Mouse (Mus musculus): ENCODE data around the gene Hspd1. TPM values are rescaled to one million over a fixed set of nuclear protein-coding genes. Genes with fewer than 3 reads are reported as not detected.
A peak's percentile ranks its signal among the peaks of the same experiment; 100 is the strongest.
"Not testable (repeated sequence)": the region's sequence is repeated elsewhere in the genome, so short reads cannot be mapped to it uniquely, and the experiment has no call there.

The Hspd1 gene
- polyA plus RNA-seq, 1 experiment: 84.3 TPM

DNA sequence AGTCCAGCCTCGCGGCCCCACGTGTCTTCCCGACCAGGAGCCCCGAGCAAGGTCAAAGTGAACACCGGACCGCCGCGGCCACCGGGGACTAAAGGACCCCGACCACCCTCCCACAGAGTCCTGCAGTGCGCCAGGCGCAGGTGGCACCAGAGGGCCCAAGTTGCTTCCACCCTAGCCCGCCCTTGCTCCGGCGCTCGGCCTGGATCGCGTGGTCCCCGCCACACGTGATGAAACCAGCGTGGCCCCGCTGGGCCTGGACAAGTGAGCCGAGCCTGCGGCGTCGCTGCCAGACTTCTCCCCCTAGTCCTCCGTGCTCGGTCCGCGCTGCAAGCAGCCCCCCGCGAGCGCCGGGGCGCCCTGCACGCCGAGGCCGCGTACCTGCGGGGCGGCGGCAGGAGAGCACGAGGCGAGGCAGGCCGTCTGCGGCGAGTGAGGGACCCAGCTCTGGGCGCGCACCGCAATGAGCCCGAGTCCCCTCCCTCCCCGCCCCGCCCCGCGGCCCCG is 590 bp downstream of the Hspd1 start:
- DNase-seq (ENCODE audit: low spot score): no peak

GRCm38 (mm10) chr1:55086868-55087400 is 1.1 kb downstream of the Hspd1 start:
- DNase-seq (ENCODE audit: low spot score): no peak

DNA sequence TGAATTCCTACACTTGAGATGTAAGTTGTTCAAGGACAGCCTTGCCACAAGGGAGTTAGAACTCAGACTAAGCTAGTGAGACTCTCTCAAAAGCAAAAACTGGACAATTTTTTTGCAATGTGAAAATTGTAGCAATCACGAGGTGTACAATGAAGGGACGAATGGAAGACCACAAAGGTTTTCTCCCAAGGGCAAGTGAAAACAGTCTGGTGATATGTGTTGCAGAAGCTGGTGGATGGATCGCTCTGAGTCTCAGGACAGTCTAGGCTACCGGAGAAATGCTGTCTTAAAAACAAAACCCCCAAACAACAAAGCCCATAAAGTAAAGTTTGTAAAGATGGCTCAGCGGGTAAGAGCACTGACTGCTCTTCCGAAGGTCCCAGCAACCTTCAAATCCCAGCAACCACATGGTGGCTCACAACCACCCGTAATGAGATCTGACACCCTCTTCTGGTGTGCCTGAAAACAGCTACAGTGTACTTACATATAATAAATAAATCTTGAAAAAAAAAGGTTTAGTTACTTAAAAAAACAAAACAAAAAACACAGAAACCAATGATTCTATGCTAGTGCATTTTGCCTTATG is 2.2 kb downstream of the Hspd1 start:
- DNase-seq (ENCODE audit: low spot score): no peak

GRCm38 (mm10) chr1:55082106-55082505 is 5.9 kb downstream of the Hspd1 start:
- no peak for DNase-seq (ENCODE audit: low spot score)

DNA sequence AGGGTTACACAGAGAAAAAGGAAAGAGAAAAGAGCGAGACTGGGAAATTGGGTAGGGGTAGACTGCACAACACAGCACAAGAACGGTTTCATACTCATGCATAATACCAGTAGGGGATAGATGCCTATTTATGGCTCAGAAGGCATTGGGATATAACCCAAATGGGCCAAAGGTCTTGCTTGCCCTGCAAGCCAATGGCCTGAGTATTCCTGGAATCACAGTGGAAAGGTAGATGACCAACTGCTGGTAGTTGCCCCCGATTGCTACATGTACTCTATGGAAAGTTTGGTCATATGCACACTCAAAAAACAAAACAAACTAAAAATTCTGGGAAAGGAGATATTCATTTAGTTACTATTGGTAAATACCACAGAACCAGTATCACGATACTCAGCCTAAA is 8.4 kb downstream of the Hspd1 start:
- no peak for DNase-seq (ENCODE audit: low spot score)

DNA sequence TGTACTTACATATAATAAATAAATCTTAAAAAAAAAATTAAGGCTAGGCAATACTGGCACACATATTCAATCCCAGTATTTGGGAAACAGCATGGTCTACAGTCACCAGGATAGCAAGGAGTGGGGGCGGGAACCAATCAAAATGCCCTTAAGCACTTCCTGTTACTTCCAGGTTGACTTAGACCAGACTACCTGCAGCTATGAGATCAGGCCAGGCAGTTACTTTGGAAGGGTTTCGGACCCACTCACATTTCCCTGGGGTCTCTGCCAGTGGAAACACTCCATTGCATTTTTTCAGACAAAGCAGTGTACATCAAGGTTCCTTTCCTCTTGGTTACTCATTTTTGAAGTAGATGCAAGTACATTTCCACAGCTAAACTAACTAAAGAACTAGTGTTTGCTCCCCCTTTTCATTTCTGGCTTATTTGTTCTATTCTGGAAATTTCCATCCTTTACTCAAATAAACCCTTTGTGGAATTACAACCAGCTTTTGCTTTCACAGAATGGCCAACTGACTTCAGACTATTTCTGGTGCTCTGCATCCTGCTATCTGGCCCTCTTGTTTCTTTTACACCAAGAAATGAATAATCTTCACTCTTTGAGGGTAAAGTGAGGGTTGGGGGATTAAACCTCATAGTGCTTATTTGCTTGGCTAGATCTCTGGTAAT is 11.1 kb downstream of the Hspd1 start:
- DNase-seq (ENCODE audit: low spot score): no peak

DNA sequence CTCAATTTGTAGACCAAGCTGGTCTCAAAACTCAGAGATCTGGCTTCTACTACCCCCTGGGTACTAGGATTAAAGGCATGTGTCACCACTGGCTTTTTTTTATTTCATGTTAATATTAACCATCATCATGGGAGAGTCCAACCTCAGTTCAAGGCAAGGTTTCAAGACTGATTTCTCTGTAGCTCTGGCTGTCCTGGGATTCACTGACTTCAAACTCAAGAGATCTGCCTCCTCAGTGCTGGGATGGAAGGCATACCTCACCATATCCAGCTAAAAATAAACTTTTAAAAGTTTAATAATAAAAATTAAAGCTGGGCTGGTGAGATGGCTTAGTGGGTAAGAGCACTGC is 11.7 kb downstream of the Hspd1 start:
- DNase-seq (ENCODE audit: low spot score): no peak

- DNase-seq (ENCODE audit: low spot score): no peak
Observed at GRCm38 (mm10) chr1:55075652-55076394, 12.2 kb downstream of the Hspd1 start.

DNA sequence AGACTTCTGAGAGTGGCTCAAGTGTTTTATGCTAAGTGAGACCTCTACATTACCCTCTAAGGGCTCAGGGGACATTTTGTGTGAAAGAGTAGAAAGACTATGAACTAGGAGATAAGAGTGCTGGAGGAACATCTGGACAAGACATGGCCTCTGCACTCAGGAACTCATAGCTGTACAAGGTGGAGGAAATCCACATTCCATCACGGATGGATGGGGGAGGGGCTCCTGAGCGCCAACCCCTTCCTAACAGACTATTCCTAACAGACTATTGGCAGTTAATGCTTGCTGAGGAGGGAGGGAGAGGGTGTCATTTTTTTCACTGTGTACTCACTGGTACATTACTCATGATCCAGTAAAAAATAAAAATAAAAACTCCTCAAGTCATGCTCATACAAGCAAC is 13.3 kb downstream of the Hspd1 start:
- no peak for DNase-seq (ENCODE audit: low spot score)

- DNase-seq (ENCODE audit: low spot score): not testable (repeated sequence)
Observed at GRCm38 (mm10) chr1:55072328-55072727, 15.7 kb downstream of the Hspd1 start.

GRCm38 (mm10) chr1:55061772-55062171 is 26.3 kb downstream of the Hspd1 start:
- no peak for DNase-seq (ENCODE audit: low spot score)

DNA sequence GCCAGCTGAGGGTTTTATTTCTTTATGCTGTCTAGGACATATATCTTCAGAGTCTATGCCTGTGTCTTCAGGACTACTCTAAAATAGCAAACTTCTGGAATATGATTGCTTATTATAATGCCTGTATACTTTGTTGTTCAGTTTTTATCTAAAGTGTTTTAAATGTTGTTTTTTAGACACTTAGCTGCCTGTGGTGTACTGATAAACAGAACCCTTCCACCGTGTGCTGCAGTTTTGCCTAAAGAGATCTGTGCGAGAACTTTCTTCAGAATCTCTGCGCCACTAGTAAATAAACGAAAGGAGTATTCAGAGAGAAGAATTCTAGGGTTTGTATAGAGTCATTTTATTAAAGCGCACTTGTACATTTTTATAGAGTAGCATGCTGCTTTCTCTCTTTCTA is 26.9 kb downstream of the Hspd1 start:
- DNase-seq (ENCODE audit: low spot score): no peak

- not testable (repeated sequence) for DNase-seq (ENCODE audit: low spot score)
Observed at GRCm38 (mm10) chr1:55058383-55058782, 29.7 kb downstream of the Hspd1 start.

- DNase-seq (ENCODE audit: low spot score): no peak
Observed at GRCm38 (mm10) chr1:55055322-55056115, 32.5 kb downstream of the Hspd1 start.

GRCm38 (mm10) chr1:55053596-55053995 is 34.4 kb downstream of the Hspd1 start:
- no peak for DNase-seq (ENCODE audit: low spot score)

- DNase-seq (ENCODE audit: low spot score): no peak
Observed at GRCm38 (mm10) chr1:55053005-55053404, 35.0 kb downstream of the Hspd1 start.

DNA sequence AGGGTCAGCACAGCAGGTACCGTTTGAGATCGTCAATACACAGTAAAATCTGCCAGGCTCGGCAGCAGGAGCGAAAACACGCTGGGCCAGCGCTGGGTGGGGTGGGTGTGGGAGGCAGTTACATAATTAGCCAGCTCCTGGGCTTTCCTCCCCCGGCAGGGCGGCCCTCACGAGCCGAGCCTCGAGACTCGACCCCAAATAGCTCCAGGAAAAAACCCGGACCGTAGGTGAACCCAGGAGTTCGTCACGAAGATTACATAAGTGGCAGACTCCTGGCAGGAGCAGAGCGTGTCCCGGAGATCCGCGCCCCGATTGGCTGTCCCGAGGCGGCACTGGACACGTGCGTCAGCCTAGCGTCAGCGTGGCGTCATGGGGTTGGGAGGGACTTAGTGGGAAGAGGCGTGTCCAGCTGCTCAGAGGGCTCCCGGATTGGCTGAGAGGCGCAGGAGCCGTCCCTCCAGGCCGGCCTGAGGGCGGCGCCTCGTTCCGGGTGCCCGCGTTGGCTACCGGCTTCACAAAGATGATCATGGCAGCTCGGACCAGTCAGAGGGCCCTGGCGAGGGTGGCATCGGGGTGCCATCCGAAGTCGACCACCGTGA is 35.6 kb downstream of the Hspd1 start, which contains the start of gene Coq10b:
Gene Coq10b (plus strand): TSS at position 416 of the 599 bp plus-strand sequence.
- peak; percentile 98 for DNase-seq (ENCODE audit: low spot score)

DNA sequence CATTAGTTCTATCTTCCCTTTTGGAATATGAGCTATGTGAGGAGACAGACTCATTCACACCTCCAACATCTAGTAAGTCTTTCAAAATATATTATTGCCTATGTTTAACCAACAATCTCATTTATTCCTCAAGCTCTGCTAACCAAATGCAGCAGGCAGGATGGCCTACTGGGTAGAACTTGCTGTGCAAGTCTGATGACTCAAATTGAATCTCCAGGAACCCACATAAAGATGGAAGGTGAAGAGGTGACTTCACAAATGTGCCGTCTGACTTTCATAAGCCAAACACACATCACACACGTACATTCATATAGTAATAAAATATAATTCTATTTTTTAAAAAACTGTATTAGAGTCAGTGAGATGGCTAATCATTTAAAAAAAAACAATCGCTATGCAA is 36.4 kb downstream of the Hspd1 start:
- DNase-seq (ENCODE audit: low spot score): no peak

GRCm38 (mm10) chr1:55048841-55049587 is 39.0 kb downstream of the Hspd1 start:
- DNase-seq (ENCODE audit: low spot score): no peak

- no peak for DNase-seq (ENCODE audit: low spot score)
Observed at GRCm38 (mm10) chr1:55043164-55043563, 44.9 kb downstream of the Hspd1 start.

GRCm38 (mm10) chr1:55042246-55042645 is 45.8 kb downstream of the Hspd1 start:
- no peak for DNase-seq (ENCODE audit: low spot score)
